ENCODE assay signal across 8 mouse cellular contexts in genomic region chr2:30718329-30718675, GRCm38 (mm10).
DNase-seq lines count a peak whose midpoint lies in the region; ATAC-seq lines count a peak whose summit lies in the region.

No protein-coding gene starts in this region.

- H3K27ac ChIP-seq in macrophage, result peak overlapping the region; percentile 92

- DNase-seq in adrenal gland, adult (ENCODE audit: inconsistent age in 2 of 2, low spot score in 1 of 2), result peak; percentile 96 to 98
- peak; percentile 86 for DNase-seq in gastrocnemius, postnatal 10 days
- DNase-seq in induced T-regulatory cell, adult 2 months (ENCODE audit: low read depth), result peak; percentile 88
- DNase-seq in left cerebral cortex, adult 8-10 months (ENCODE audit: low spot score in 2 of 2), result peak; percentile 83 to 92
- DNase-seq in right cerebral cortex, postnatal 14 days, result peak; percentile 90

- ATAC-seq in common myeloid progenitor, adult 5-6 weeks (replicated peaks; ENCODE audit: low read depth, poor library complexity, severe bottlenecking), result peak; percentile 75
- no peak for ATAC-seq in erythroblast, adult 5-6 weeks (replicated peaks; ENCODE audit: low FRiP score, poor library complexity, severe bottlenecking)

- peak overlapping the region; percentile 28 for H3K4me3 ChIP-seq in macrophage (ENCODE audit: inconsistent target)

- WGBS in macrophage (ENCODE audit: missing documents), result 6% methylated on average over 12 of the region's 12 CpGs

- no peaks in the 10 kb centered on the region for H3K79me2 ChIP-seq in macrophage (ENCODE audit: inconsistent target)

- no peaks in the 10 kb centered on the region for H3K36me3 ChIP-seq in macrophage (ENCODE audit: inconsistent target)
